Mouse (Mus musculus) stomach, embryonic 14.5 days (tissue): Measurements from ENCODE around the gene Got2. TPM values are rescaled to one million over a fixed set of nuclear protein-coding genes. Genes with fewer than 3 reads are reported as not detected.

ENCODE experiments used
- ATAC-seq: fragments of 200-750 bp; cut with Nextera tagmentation; 2 replicates; pipeline ENCODE4 v1.8.0; 2017; ENCODE audit warnings: low read depth, moderate TSS enrichment; ENCODE audit not compliant: insufficient number of reproducible peaks, insufficient read depth, low FRiP score
- H3K27ac ChIP-seq: fragments of 300-500 bp; sonication (generic); 2 replicates; pipeline ENCODE4 v1.5.1; 2014; ENCODE audit warnings: mild to moderate bottlenecking, low read length, moderate library complexity, mixed read lengths
- H3K27me3 ChIP-seq: fragments of 300-500 bp; sonication (generic); 2 replicates; pipeline ENCODE4 v1.6.1; 2014; ENCODE audit warnings: low read length, control low read depth, mixed read lengths; ENCODE audit not compliant: control insufficient read depth, insufficient read depth
- H3K36me3 ChIP-seq: fragments of 300-500 bp; sonication (generic); 2 replicates; pipeline ENCODE4 v1.6.1; 2014; ENCODE audit warnings: mild to moderate bottlenecking, control low read depth, low read length, moderate library complexity, mixed read lengths; ENCODE audit not compliant: control insufficient read depth, insufficient read depth
- H3K4me1 ChIP-seq: fragments of 300-500 bp; sonication (generic); 2 replicates; pipeline ENCODE4 v1.6.1; 2014; ENCODE audit warnings: low read length, control low read depth, mixed read lengths; ENCODE audit not compliant: control insufficient read depth, insufficient read depth
- H3K4me2 ChIP-seq: fragments of 300-500 bp; sonication (generic); replicated peaks from 2 replicates; pipeline ENCODE4 v1.6.1; 2014; ENCODE audit warnings: low read depth, low read length, control low read depth
- H3K4me3 ChIP-seq: fragments of 300-500 bp; sonication (generic); 2 replicates; pipeline ENCODE4 v1.5.1; 2014; ENCODE audit warnings: low read depth, low read length, control low read depth
- H3K9ac ChIP-seq: fragments of 300-500 bp; sonication (generic); replicated peaks from 2 replicates; pipeline ENCODE4 v1.6.1; 2014; ENCODE audit warnings: low read depth, mild to moderate bottlenecking, control low read depth, low read length, moderate library complexity, mixed read lengths
- H3K9me3 ChIP-seq: fragments of 300-500 bp; sonication (generic); 2 replicates; pipeline ENCODE4 v1.6.1; 2016; ENCODE audit warnings: low read depth, low read length, control low read depth; ENCODE audit not compliant: control insufficient read depth
- WGBS: fragments of 180-500 bp; shearing (Covaris S2); extraction: QIAGEN DNeasy Blood & Tissue Kit; methylation state at CpG from one replicate; pipeline ENCODE4 v1.1.7; 2014; 5-methylcytosine and 5-hydroxymethylcytosine counted together
- polyA plus RNA-seq: library from polyadenylated mRNA; unstranded; fragments of >200 nt; fragmentation: Nextera tagmentation; extraction: Ambion mirVana; gene quantifications from 2 replicates; pipeline ENCODE4 v1.2.1, GENCODE M21; 2014

Gene Got2
- polyA plus RNA-seq: 67.7 and 73.0 TPM in 2 replicates

DNA sequence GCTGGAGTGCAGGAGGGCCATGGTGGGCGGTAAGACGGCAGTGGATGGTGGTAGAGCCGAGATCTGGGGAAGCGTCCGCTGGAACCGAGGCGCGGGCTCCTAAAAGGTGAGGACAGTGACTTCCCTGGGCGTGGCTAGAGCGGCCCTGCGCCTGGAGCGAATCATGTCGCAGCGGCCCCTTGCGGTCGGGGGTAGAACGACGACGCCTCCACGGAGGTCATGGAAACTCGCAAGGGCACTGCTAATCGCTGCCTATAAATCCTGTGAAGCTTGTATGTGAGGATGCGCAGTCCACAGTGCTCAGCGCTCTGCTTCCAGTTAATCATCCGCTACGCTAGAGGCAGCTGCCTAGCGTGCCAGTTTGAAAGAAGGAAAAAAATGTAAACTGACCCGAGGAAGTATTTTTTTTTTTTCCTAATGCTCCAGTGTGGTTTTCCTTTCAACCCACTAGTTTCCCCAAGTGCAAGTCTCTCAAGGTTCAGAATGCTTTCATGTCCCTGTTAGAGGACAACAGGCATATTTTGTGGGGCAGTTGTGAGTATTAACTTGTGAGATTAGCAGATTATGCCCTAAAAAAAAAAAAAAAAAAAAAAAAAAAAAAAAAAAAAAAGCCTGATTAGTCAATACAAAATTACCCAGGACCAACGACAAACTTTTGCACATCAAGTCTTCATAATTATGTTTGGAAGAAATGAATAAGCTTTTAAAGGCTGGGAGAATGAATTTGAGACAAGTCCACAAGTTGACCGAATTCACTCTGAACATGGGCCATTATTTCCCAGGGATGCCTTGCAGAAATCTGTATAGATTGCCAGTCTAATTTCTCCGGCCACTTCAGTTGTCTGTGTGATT, at the start of gene Got2:
Got2 (minus strand) TSS at position 263 of the 852 bp plus-strand sequence.
- no peaks in the 10 kb centered on the region for H3K36me3 ChIP-seq
- WGBS: 8% methylated on average over 31 of the region's 31 CpGs
- peak within 1 kb of the TSS; percentile 69 for H3K4me2 ChIP-seq
- H3K27ac ChIP-seq: no peak within 1 kb of the TSS
- no peaks in the 10 kb centered on the region for H3K27me3 ChIP-seq
- no peaks in the 10 kb centered on the region for H3K9me3 ChIP-seq
- H3K9ac ChIP-seq: peak within 1 kb of the TSS; percentile 43
- H3K4me3 ChIP-seq: peak within 1 kb of the TSS; percentile 81
- ATAC-seq: peak; percentile 86
- peaks cover 8% of the 10 kb centered on the region; the same call in 1 of the 2 replicates for H3K4me1 ChIP-seq

DNA sequence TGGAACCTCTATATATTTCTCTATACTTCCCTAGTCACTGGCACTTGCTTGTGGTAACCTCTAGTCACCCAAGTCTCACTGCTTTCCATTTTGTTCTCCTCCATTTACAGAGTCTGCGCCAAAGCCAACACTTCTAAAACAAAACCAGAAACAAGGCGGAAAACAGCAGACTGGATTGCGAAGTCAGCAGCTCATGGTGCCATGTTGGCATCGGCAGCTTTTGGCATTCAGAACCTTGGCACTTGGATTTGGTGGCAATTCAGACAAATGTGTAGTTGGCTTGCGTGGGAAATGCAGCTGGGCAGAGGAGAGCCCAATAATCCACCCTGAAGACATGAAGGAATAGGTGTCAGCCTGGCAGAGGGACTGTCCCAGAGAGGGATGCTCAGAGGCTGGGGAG, 44.5 kb upstream of the Got2 start:
- Histone ChIP-seq H3K4me2 (no peak overlapping the region), H3K4me3 (no peak overlapping the region), H3K27ac (no peak overlapping the region), H3K36me3 (no peaks in the 10 kb centered on the region), H3K9ac (no peak overlapping the region), H3K27me3 (no peaks in the 10 kb centered on the region), H3K4me1 (no peaks in the 10 kb centered on the region), H3K9me3 (no peaks in the 10 kb centered on the region)
- no peak for ATAC-seq
- 92% methylated on average over 5 of the region's 5 CpGs for WGBS

DNA sequence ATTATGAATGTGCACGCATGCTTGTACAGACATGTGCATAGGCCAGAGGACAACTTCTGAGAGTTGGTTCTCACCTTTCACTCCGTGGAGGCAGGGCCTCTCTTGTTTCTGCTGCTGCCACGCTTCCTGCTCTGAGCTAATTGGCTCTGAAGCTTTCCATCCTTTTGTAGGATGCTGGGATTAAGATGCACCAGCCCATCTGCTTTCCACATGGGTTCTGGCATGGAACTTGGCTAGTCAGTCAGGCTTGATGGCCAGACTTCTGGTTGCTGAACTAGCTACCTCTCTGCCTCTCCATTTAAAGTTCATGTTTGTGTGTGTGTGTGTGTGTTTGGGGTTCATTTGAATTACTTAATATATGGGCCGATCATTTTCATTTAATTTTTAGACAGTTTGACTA, 41.5 kb upstream of the Got2 start:
- Histone ChIP-seq H3K9ac (no peak overlapping the region), H3K9me3 (no peaks in the 10 kb centered on the region), H3K4me3 (no peak overlapping the region), H3K4me1 (no peaks in the 10 kb centered on the region), H3K27ac (no peak overlapping the region), H3K27me3 (no peaks in the 10 kb centered on the region), H3K4me2 (no peak overlapping the region), H3K36me3 (no peaks in the 10 kb centered on the region)
- ATAC-seq: no peak
- 61% methylated on average over 4 of the region's 4 CpGs for WGBS

DNA sequence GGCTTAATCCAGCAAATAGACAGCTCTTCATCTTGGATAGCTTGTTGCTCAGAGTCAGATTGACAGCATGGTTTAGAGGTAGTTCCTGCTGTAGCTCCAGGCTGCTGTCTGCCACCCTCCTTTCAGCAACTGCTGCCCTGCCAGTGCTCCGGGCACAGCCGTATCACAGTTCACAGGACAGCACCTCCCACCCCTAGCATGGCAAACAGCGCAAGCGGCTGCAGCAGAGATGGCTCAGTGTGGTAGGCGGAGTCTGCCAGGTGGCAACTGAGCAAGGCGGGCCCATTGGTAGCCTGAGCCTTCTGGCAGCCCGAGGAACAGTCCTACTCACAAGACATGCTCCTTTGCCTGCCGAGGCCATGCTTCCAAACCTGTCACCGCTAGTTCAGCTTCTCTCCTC, 27.8 kb upstream of the Got2 start:
- peak; percentile 73; the same call in 1 of the 2 replicates for ATAC-seq
- Histone ChIP-seq H3K36me3 (no peaks in the 10 kb centered on the region), H3K27ac (no peak overlapping the region), H3K27me3 (no peaks in the 10 kb centered on the region), H3K9ac (no peak overlapping the region), H3K9me3 (no peaks in the 10 kb centered on the region), H3K4me2 (peak overlapping the region; percentile 42), H3K4me3 (no peak overlapping the region), H3K4me1 (no peaks in the 10 kb centered on the region)
- 8% methylated on average over 9 of the region's 9 CpGs for WGBS

DNA sequence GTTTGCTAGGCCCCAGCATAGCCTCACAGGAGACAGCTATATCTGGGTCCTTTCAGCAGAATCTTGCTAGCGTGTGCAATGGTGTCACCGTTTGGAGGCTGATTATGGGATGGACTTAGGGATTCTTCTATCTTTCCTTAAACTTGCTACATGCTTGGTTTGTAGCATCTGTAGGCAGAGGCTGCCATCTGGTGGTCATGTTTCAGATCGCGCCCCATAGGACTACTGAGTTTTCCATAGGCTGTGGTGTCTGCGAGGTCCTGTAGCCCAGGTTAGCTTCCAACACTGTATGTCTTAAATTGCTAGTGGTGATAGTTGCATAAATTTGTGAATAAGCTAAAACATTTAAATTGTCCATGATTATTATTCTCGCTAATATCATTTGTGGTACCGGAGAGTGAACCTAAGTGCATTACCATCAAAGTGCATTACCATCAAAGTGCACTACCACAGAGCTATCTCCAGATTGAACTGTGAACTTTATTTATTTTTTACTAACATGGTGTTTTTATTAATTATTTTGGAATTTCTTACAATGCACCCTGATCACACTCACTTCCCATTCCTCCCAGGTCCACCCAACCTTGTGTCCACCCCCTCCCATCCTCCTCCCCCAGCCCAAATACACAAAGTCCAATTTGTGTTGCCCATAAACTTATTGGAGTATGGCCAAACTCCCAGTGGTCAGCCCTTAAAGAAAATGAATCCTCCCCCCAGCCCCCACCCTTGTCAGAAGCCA, 26.7 kb upstream of the Got2 start:
- Histone ChIP-seq H3K4me1 (no peaks in the 10 kb centered on the region), H3K9ac (no peak overlapping the region), H3K4me2 (no peak overlapping the region), H3K27me3 (no peaks in the 10 kb centered on the region), H3K27ac (no peak overlapping the region), H3K36me3 (no peaks in the 10 kb centered on the region), H3K9me3 (no peaks in the 10 kb centered on the region), H3K4me3 (no peak overlapping the region)
- peak; percentile 74 for ATAC-seq
- 8% methylated on average over 7 of the region's 7 CpGs for WGBS

DNA sequence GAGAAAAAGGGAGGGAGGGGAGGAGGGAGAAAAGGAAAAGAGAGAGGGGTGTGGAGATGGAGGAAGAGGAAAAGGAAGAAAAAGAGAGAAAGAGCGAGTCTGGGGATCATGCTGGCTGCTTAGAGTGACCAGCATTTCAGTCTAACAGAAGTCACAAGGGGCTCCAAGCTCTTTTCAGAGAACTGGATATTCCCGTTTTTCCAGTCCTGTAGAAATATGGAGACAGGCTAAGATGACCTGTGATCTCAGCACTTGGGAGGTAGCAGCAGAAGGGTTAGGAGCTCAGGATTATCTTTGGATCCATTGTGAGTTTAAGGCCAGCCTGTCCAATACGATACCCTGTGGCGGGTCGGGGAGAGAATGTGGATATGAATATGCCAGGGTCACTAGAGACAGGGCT, 22.9 kb upstream of the Got2 start:
- Histone ChIP-seq H3K9me3 (no peaks in the 10 kb centered on the region), H3K4me1 (no peaks in the 10 kb centered on the region), H3K27ac (no peak overlapping the region), H3K4me3 (no peak overlapping the region), H3K4me2 (no peak overlapping the region), H3K27me3 (no peaks in the 10 kb centered on the region), H3K36me3 (no peaks in the 10 kb centered on the region), H3K9ac (no peak overlapping the region)
- whole genome bisulfite sequencing: 70% methylated on average over 5 of the region's 5 CpGs
- ATAC-seq: no peak; the same call in 1 of the 2 replicates

DNA sequence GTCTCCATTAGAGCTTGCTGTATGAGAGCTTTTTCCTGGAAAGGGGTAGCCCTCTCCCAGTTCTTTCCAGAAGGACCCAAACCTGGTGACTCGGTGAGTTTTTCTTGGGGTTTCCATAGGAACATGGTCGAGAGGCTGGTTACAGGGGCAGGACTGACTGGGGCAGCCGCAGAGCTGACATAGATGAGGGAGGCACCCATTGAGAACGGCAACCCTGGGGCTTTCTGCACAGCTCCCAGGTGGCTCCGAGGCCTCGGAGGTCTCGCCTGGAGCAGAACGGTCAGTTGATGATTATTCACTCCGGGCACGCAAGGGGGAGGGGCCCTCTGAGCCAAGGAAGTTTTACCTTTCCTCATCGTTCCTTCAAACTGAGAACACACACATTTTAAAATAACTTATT, 19.5 kb upstream of the Got2 start:
- Histone ChIP-seq H3K36me3 (no peaks in the 10 kb centered on the region), H3K27me3 (no peaks in the 10 kb centered on the region), H3K9me3 (no peaks in the 10 kb centered on the region), H3K4me1 (no peaks in the 10 kb centered on the region), H3K4me3 (no peak overlapping the region), H3K27ac (no peak overlapping the region), H3K9ac (no peak overlapping the region), H3K4me2 (no peak overlapping the region)
- 77% methylated on average over 11 of the region's 11 CpGs for WGBS
- ATAC-seq: no peak

DNA sequence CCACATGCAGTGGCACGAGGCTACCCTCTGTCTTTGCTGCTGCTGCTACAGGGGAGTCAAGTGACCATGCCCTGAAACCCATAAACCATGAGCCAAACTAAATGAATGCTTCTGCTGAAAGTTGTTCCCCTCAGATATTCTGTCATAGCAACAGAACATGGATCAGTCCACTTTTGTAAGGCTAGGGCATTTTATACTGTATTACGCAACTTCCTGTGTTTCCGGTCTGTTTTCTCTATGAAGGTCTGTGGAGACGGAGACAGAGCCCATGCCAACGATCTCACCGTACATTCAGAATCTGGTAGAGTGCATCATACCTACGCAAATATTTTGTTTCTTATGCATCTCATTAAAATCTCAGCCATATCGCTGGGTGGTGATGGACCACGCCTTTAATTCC, 18.4 kb upstream of the Got2 start:
- 88% methylated on average over 9 of the region's 9 CpGs for WGBS
- Histone ChIP-seq H3K4me2 (no peak overlapping the region), H3K27me3 (no peaks in the 10 kb centered on the region), H3K36me3 (no peaks in the 10 kb centered on the region), H3K9ac (no peak overlapping the region), H3K9me3 (no peaks in the 10 kb centered on the region), H3K27ac (no peak overlapping the region), H3K4me1 (no peaks in the 10 kb centered on the region), H3K4me3 (no peak overlapping the region)
- no peak for ATAC-seq
